In the genomic region with DNA sequence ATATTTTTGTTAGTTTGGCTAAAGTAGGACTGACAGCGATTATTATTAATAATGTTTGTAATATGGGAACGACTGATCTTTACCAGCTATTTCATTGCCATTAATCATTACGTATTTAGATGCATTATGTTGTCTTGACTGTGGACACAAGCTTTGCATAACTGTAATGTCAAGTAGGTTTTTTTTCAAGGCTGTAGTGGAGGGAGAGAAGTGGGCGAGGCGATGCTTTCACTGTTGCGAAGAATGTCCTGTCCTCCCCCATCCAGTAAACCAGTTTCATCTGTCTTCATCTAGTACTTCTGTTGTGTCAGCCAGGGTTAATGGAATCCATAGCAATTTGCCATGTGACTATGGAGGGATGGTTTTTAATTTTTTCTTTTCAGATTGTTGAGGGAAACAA, we compare ENCODE assay signal across 25 mouse cellular contexts. TPM values are rescaled to one million over a fixed set of nuclear protein-coding genes. Genes with fewer than 3 reads are reported as not detected.
DNase-seq lines count a peak whose midpoint lies in the region; ATAC-seq and TF ChIP-seq lines count a peak whose summit lies in the region.
"Had no signal": no experiment of that assay in that cellular context is flagged by ENCODE, and none has a peak within 500 bp of the region (broad histone marks: within the 10 kb centered on the region; RNA-seq: fewer than 3 reads in every experiment).

No protein-coding gene starts in this region.

- no peaks in the 10 kb centered on the region for H3K27me3 ChIP-seq in embryonic facial prominence, embryonic 12.5 days
- no peaks in the 10 kb centered on the region for H3K27me3 ChIP-seq in embryonic facial prominence, embryonic 10.5 days (replicated peaks; ENCODE audit: low read depth, poor library complexity, severe bottlenecking)
- no peaks in the 10 kb centered on the region for H3K27me3 ChIP-seq in lung, embryonic 15.5 days
- H3K27me3 ChIP-seq: forebrain, embryonic 12.5 days; forebrain, embryonic 15.5 days; heart, embryonic 12.5 days; heart, embryonic 15.5 days; hindbrain, embryonic 13.5 days had no signal

- no peaks in the 10 kb centered on the region for H3K9me3 ChIP-seq in embryonic facial prominence, embryonic 12.5 days
- no peaks in the 10 kb centered on the region for H3K9me3 ChIP-seq in embryonic facial prominence, embryonic 10.5 days
- no peaks in the 10 kb centered on the region for H3K9me3 ChIP-seq in lung, embryonic 15.5 days
- H3K9me3 ChIP-seq: forebrain, embryonic 12.5 days; forebrain, embryonic 15.5 days; heart, embryonic 12.5 days; heart, embryonic 15.5 days; hindbrain, embryonic 10.5 days; hindbrain, embryonic 13.5 days had no signal

- no peak overlapping the region for H3K4me2 ChIP-seq in embryonic facial prominence, embryonic 12.5 days (replicated peaks)
- no peak overlapping the region for H3K4me2 ChIP-seq in lung, embryonic 15.5 days
- H3K4me2 ChIP-seq: forebrain, embryonic 12.5 days; forebrain, embryonic 15.5 days; heart, embryonic 12.5 days; heart, embryonic 15.5 days; hindbrain, embryonic 13.5 days had no signal

- H3K27ac ChIP-seq in embryonic facial prominence, embryonic 12.5 days = 0 out of 2 replicates have a peak overlapping the region, but pooled peaks have one; percentile 3
- no peak overlapping the region for H3K27ac ChIP-seq in embryonic facial prominence, embryonic 10.5 days (replicated peaks)
- H3K27ac ChIP-seq in lung, embryonic 15.5 days = 0 out of 2 replicates have a peak overlapping the region, but pooled peaks have one; percentile 20
- H3K27ac ChIP-seq: forebrain, embryonic 12.5 days; forebrain, embryonic 15.5 days; heart, embryonic 15.5 days; hindbrain, embryonic 10.5 days; hindbrain, embryonic 13.5 days had no signal

- TF ChIP-seq POLR2A in lung, adult 2 months (IDR thresholded peaks at IDR 0.05; ENCODE audit: borderline replicate concordance, extremely low read depth, low read depth, low read length) = no peak

- H3K4me1 ChIP-seq in embryonic facial prominence, embryonic 12.5 days = peaks cover 6% of the 10 kb centered on the region; the same call in 1 of the 2 replicates
- 0 out of 2 replicates have a peak, but pooled peaks cover 8% of the 10 kb centered on the region for H3K4me1 ChIP-seq in embryonic facial prominence, embryonic 10.5 days
- H3K4me1 ChIP-seq in lung, embryonic 15.5 days = peaks cover 19% of the 10 kb centered on the region; the same call in 1 of the 2 replicates
- H3K4me1 ChIP-seq in lung, adult 2 months (ENCODE audit: control insufficient read depth, insufficient read depth, low read length) = peaks cover 3% of the 10 kb centered on the region

- H3K4me3 ChIP-seq in embryonic facial prominence, embryonic 12.5 days = no peak overlapping the region
- H3K4me3 ChIP-seq in embryonic facial prominence, embryonic 10.5 days = no peak overlapping the region
- no peak overlapping the region for H3K4me3 ChIP-seq in lung, embryonic 15.5 days
- no peak overlapping the region for H3K4me3 ChIP-seq in lung, adult 2 months (replicated peaks; ENCODE audit: extremely low read depth, low read depth, low read length)
- H3K4me3 ChIP-seq: erythroblast, embryonic 14.5 days; forebrain, embryonic 12.5 days; forebrain, embryonic 15.5 days; heart, embryonic 12.5 days; heart, embryonic 15.5 days; hindbrain, embryonic 10.5 days; hindbrain, embryonic 13.5 days had no signal

- no peak for ATAC-seq in embryonic facial prominence, embryonic 12.5 days (ENCODE audit: insufficient number of reproducible peaks, insufficient read depth, low FRiP score, low TSS enrichment)
- no peak for ATAC-seq in lung, embryonic 15.5 days (ENCODE audit: borderline replicate concordance, extremely low read depth, low FRiP score, low TSS enrichment)
- ATAC-seq in activated CD4-positive, CD25-positive, alpha-beta regulatory T cell, adult 4 months = no peak
- ATAC-seq: forebrain, embryonic 15.5 days; hindbrain, embryonic 16.5 days had no signal

- H3K36me3 ChIP-seq in embryonic facial prominence, embryonic 12.5 days = peaks cover 5% of the 10 kb centered on the region
- H3K36me3 ChIP-seq in embryonic facial prominence, embryonic 10.5 days (replicated peaks) = peaks cover 32% of the 10 kb centered on the region
- peaks cover 5% of the 10 kb centered on the region for H3K36me3 ChIP-seq in lung, embryonic 15.5 days

- DNase-seq in embryonic facial prominence, embryonic 10.5 days (ENCODE audit: low spot score) = no peak
- DNase-seq in lung, adult 2 months = no peak
- DNase-seq in lung, postnatal 36 days = peak; percentile 50
- DNase-seq in lung, postnatal 10 days = no peak
- no peak for DNase-seq in cerebellum, postnatal 10 days
- DNase-seq: adrenal gland, postnatal 10 days; adrenal gland, postnatal 36 days; cerebellum, adult 18-20 months; cerebellum, adult 9-10 months; cerebellum, postnatal 25 days; gastrocnemius, postnatal 25 days; heart, adult 18-20 months; heart, postnatal 10 days; heart, postnatal 36 days had no signal

- no peak for TF ChIP-seq CTCF in lung, adult 2 months (IDR thresholded peaks at IDR 0.05; ENCODE audit: insufficient read depth, low read length)

- no peak overlapping the region for H3K9ac ChIP-seq in embryonic facial prominence, embryonic 12.5 days
- H3K9ac ChIP-seq in lung, embryonic 15.5 days = no peak overlapping the region
- H3K9ac ChIP-seq: forebrain, embryonic 12.5 days; forebrain, embryonic 15.5 days; heart, embryonic 12.5 days; heart, embryonic 15.5 days; hindbrain, embryonic 13.5 days had no signal

- WGBS in embryonic facial prominence, embryonic 12.5 days = 70% methylated on average over 6 of the region's 6 CpGs
- WGBS in embryonic facial prominence, embryonic 10.5 days = 87% methylated on average over 6 of the region's 6 CpGs
- WGBS in lung, embryonic 15.5 days = 63% methylated on average over 6 of the region's 6 CpGs
- WGBS in lung, adult 2 months = 58% methylated on average over 6 of the region's 6 CpGs

RNA-seq across cellular contexts. Expression of gene Atxn10, which starts 20.1 kb away (rescaled TPM):
- polyA plus RNA-seq in embryonic facial prominence, embryonic 12.5 days (2016; fragmentation: Nextera tagmentation; extraction: Ambion mirVana) = 336 and 345 TPM in 2 replicates
- polyA plus RNA-seq in embryonic facial prominence, embryonic 10.5 days (2016; fragmentation: Nextera tagmentation; extraction: Ambion mirVana) = 309 and 313 TPM in 2 replicates
- 344 and 350 TPM in 2 replicates for polyA plus RNA-seq in lung, embryonic 15.5 days (2015; fragmentation: Nextera tagmentation; extraction: Ambion mirVana)
- polyA plus RNA-seq in lung, adult 2 months (2012; rRNA removed) = 116 and 131 TPM in 2 replicates
- 100 to 1,000 TPM; 119 to 138 TPM for polyA plus RNA-seq in activated CD4-positive, CD25-positive, alpha-beta regulatory T cell, adult 4 months (2017; shearing (Covaris generic))
